Mouse (Mus musculus): ENCODE measurements around the gene Pth2. TPM values are rescaled to one million over a fixed set of nuclear protein-coding genes. Genes with fewer than 3 reads are reported as not detected.

Gene Pth2
- polyA plus RNA-seq, 1 experiment from 2014 or later = not detected

DNA sequence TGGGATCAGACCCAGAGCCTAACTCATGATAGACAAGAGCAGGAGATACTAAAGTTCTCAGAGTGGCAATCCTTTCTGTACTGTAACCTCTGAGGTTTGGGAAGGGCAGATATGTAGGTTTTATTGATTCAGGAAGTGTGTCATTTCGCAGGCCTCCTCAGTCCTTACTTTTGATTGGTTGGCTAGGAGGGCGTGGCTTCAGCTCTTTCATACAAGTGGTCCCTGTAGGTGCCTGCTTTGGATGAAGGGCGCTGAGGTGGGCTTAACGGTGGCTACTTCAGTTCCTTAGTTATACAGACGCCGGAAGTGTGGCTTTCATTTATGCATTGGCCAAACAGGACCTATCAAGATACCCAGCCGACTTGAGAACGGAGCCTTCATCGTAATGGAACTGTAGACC lies 25.2 kb upstream of the Pth2 start:
- Histone ChIP-seq H3K36me3 (ENCODE audit: control insufficient read depth, insufficient read depth, low read length) (peaks cover 8% of the 10 kb centered on the region; the same call in 1 of the 2 replicates), H3K4me2 (no peak overlapping the region), H3K4me3 (ENCODE audit: low read depth, low read length) (no peak overlapping the region), H3K27ac (ENCODE audit: low read depth, low read length) (no peak overlapping the region), H3K9ac (ENCODE audit: low read depth, low read length) (no peak overlapping the region), H3K9me3 (replicated peaks; ENCODE audit: control insufficient read depth, low read length) (no peaks in the 10 kb centered on the region), H3K4me1 (ENCODE audit: control insufficient read depth, insufficient read depth, low read length) (peaks cover 2% of the 10 kb centered on the region), H3K27me3 (ENCODE audit: control insufficient read depth, insufficient read depth, low read length) (no peaks in the 10 kb centered on the region)
- 84% methylated on average over 9 of the region's 9 CpGs for WGBS (ENCODE audit: insufficient replicate concordance)
- no peak for ATAC-seq (replicated peaks; ENCODE audit: insufficient number of reproducible peaks, low FRiP score, low TSS enrichment)

DNA sequence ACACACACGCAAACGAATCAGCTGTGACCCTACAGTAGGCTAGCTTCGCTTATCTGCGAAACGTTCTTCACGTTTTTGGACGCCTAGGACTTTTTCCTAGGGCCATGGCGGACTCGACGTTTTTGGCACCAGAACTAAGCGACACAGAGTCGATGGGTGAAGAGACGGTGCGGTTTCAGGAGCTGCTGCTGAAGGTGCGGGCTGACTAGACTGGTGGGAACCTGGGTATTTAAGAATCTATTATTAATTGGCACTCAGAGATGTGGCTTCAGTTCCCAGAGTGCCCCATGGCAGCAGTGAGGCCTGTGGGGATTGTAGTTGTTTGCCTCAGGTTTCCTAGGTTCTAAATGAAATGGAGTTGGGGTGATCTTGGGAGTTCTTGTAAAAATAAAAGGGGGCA lies 24.6 kb upstream of the Pth2 start:
- no peaks in the 10 kb centered on the region for H3K27me3 ChIP-seq (ENCODE audit: control insufficient read depth, insufficient read depth, low read length)
- H3K4me3 ChIP-seq (ENCODE audit: low read depth, low read length) = no peak overlapping the region
- H3K9ac ChIP-seq (ENCODE audit: low read depth, low read length) = no peak overlapping the region
- H3K36me3 ChIP-seq (ENCODE audit: control insufficient read depth, insufficient read depth, low read length) = peaks cover 8% of the 10 kb centered on the region; the same call in 1 of the 2 replicates
- H3K27ac ChIP-seq (ENCODE audit: low read depth, low read length) = no peak overlapping the region
- H3K4me2 ChIP-seq = no peak overlapping the region
- no peaks in the 10 kb centered on the region; the same call in 1 of the 2 replicates for H3K4me1 ChIP-seq (ENCODE audit: control insufficient read depth, insufficient read depth, low read length)
- no peaks in the 10 kb centered on the region; the same call in 1 of the 2 replicates for H3K9me3 ChIP-seq (replicated peaks; ENCODE audit: control insufficient read depth, low read length)
- 89% methylated on average over 15 of the region's 15 CpGs for WGBS (ENCODE audit: insufficient replicate concordance)
- no peak for ATAC-seq (replicated peaks; ENCODE audit: insufficient number of reproducible peaks, low FRiP score, low TSS enrichment)

DNA sequence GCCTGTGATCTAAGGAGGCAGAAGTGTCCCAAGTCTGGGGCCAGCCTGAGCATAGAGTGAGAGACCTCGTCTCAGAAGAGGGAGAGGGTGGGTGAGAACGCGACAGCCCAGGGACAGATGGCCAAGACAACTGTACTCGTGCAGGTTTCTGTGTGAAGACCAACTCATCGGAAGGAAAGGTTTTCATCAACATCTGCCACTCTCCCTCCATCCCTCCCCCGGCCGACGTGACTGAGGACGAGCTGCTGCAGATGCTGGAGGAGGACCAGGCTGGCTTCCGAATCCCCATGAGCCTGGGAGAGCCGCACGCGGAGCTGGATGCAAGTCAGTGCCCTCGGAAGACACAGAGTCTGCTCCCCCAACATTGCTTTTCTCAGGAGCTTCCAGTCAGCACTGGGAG lies 23.3 kb upstream of the Pth2 start:
- H3K4me1 ChIP-seq (ENCODE audit: control insufficient read depth, insufficient read depth, low read length) = no peaks in the 10 kb centered on the region; the same call in 1 of the 2 replicates
- no peaks in the 10 kb centered on the region; the same call in 1 of the 2 replicates for H3K9me3 ChIP-seq (replicated peaks; ENCODE audit: control insufficient read depth, low read length)
- 86% methylated on average over 14 of the region's 14 CpGs for WGBS (ENCODE audit: insufficient replicate concordance)
- H3K27ac ChIP-seq (ENCODE audit: low read depth, low read length) = no peak overlapping the region
- peaks cover under 1% of the 10 kb centered on the region for H3K27me3 ChIP-seq (ENCODE audit: control insufficient read depth, insufficient read depth, low read length)
- ATAC-seq (replicated peaks; ENCODE audit: insufficient number of reproducible peaks, low FRiP score, low TSS enrichment) = no peak
- H3K9ac ChIP-seq (ENCODE audit: low read depth, low read length) = no peak overlapping the region
- no peak overlapping the region for H3K4me2 ChIP-seq
- H3K4me3 ChIP-seq (ENCODE audit: low read depth, low read length) = no peak overlapping the region
- H3K36me3 ChIP-seq (ENCODE audit: control insufficient read depth, insufficient read depth, low read length) = peaks cover 8% of the 10 kb centered on the region; the same call in 1 of the 2 replicates

DNA sequence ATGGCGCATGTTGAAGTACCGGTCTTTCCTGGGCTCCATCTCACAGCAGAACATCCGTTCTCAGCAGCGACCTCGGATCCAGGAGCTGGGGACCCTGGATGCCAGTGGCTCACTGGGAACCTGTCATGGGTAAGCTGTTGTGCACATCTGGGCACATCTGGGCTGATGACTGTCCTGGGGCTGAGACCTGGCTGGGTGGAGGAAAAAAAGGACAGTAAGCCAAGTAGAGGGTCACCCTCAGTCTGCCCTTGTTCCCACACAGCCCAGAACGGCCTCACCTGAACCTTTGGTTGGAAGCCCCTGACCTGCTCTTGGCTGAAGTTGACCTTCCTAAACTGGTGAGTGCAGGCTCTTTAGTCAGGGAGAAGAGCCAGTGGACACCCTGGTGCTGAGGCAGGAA lies 21.8 kb upstream of the Pth2 start:
- no peak overlapping the region for H3K4me2 ChIP-seq
- H3K27me3 ChIP-seq (ENCODE audit: control insufficient read depth, insufficient read depth, low read length) = peaks cover 16% of the 10 kb centered on the region
- H3K27ac ChIP-seq (ENCODE audit: low read depth, low read length) = no peak overlapping the region
- peaks cover 8% of the 10 kb centered on the region; the same call in 1 of the 2 replicates for H3K36me3 ChIP-seq (ENCODE audit: control insufficient read depth, insufficient read depth, low read length)
- H3K4me3 ChIP-seq (ENCODE audit: low read depth, low read length) = no peak overlapping the region
- no peak for ATAC-seq (replicated peaks; ENCODE audit: insufficient number of reproducible peaks, low FRiP score, low TSS enrichment)
- 87% methylated on average over 6 of the region's 6 CpGs for WGBS (ENCODE audit: insufficient replicate concordance)
- no peaks in the 10 kb centered on the region; the same call in 1 of the 2 replicates for H3K9me3 ChIP-seq (replicated peaks; ENCODE audit: control insufficient read depth, low read length)
- H3K4me1 ChIP-seq (ENCODE audit: control insufficient read depth, insufficient read depth, low read length) = no peaks in the 10 kb centered on the region; the same call in 1 of the 2 replicates
- no peak overlapping the region for H3K9ac ChIP-seq (ENCODE audit: low read depth, low read length)

DNA sequence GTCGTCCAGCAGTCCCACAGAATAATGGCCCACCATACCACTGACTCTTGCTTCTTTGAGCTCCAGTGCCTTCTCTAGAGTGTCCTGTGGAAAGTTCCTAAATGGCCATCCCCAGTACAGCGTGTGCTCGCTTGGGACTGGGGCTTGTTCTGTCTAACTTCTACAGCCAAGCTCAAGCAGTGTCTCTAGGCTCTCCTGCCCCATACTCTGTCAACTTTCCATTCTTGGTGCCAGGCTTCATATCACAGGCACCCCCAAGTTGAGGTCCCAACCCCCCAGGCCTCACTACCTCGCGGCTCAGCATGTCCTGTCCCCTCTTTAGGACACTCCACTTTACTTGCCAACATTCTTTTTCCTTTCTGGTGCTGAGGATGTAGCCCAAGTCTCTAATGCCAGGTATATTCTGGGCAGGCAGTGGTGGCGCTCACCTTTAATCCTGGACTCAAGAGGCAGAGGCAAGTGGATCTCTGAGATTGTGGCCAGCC lies 20.4 kb upstream of the Pth2 start:
- Histone ChIP-seq H3K4me1 (ENCODE audit: control insufficient read depth, insufficient read depth, low read length) (no peaks in the 10 kb centered on the region), H3K27me3 (ENCODE audit: control insufficient read depth, insufficient read depth, low read length) (peaks cover 30% of the 10 kb centered on the region), H3K36me3 (ENCODE audit: control insufficient read depth, insufficient read depth, low read length) (peaks cover 8% of the 10 kb centered on the region; the same call in 1 of the 2 replicates), H3K9ac (ENCODE audit: low read depth, low read length) (no peak overlapping the region), H3K9me3 (replicated peaks; ENCODE audit: control insufficient read depth, low read length) (no peaks in the 10 kb centered on the region; the same call in 1 of the 2 replicates), H3K4me2 (no peak overlapping the region), H3K4me3 (ENCODE audit: low read depth, low read length) (no peak overlapping the region), H3K27ac (ENCODE audit: low read depth, low read length) (no peak overlapping the region)
- WGBS (ENCODE audit: insufficient replicate concordance) = 90% methylated on average over 6 of the region's 6 CpGs
- ATAC-seq (replicated peaks; ENCODE audit: insufficient number of reproducible peaks, low FRiP score, low TSS enrichment) = no peak

DNA sequence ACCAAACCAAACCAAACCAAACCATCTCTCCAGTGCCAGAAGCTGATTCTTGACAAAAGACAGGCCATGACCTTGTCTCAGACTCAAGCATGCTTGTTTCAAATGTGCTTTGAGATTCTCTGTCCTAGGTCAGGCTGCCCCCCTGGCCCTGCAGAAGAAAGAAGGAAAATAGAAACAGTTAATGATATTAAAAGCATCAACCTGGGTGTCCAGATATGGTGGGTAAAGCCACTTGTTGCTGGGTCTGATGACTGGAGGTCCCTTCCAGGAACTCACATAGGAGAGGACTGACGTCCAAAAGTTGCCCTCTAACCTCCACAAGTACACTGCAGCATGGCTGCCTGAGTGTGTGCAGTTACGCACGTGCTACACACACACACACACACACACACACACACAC lies 19.9 kb upstream of the Pth2 start:
- Histone ChIP-seq H3K27me3 (ENCODE audit: control insufficient read depth, insufficient read depth, low read length) (peaks cover 35% of the 10 kb centered on the region), H3K9ac (ENCODE audit: low read depth, low read length) (no peak overlapping the region), H3K4me1 (ENCODE audit: control insufficient read depth, insufficient read depth, low read length) (no peaks in the 10 kb centered on the region), H3K27ac (ENCODE audit: low read depth, low read length) (no peak overlapping the region), H3K9me3 (replicated peaks; ENCODE audit: control insufficient read depth, low read length) (no peaks in the 10 kb centered on the region; the same call in 1 of the 2 replicates), H3K4me2 (no peak overlapping the region), H3K36me3 (ENCODE audit: control insufficient read depth, insufficient read depth, low read length) (peaks cover 8% of the 10 kb centered on the region; the same call in 1 of the 2 replicates), H3K4me3 (ENCODE audit: low read depth, low read length) (no peak overlapping the region)
- ATAC-seq (replicated peaks; ENCODE audit: insufficient number of reproducible peaks, low FRiP score, low TSS enrichment) = no peak
- 90% methylated on average over 3 of the region's 3 CpGs for WGBS (ENCODE audit: insufficient replicate concordance)

DNA sequence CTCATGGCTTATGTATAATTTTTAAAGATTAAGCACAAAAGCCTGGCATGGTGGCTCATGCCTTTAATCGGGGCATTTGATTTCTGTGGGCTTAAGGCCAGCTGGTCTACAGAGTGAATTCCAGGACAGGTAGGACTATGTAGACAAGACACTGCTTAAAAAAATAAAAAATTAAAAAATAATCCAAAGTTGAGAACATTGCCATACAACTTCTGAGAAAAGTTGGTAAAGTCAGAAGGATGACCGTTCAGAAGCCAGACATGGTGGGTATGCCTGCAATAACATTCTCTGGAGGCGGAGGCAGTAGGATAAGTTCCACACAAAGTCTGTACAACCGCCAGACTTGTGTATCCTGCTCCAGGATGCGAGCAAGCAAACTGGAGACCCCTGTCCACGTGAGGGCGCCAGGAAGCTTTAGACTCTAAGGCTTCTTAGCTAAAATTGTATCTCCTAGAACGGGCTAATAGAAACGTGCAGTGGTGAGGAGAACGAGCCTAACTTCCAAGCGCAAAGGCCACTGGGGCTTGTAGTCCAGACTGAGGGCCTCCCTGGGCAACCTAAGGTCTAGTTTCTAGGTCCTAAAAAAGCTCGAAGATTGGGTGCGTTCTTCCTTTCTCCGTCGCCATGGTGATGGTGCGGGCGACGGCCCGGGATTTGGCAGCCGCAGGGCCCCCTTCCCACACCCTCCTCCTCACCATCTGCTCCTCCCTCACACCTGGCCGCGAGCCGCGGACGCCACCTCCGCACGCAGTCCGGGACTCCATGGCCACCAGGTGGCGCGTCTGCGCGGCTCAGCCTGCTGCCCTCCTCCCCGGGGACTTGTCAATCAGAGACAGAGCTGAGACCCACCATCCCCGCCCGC lies 19.0 kb upstream of the Pth2 start:
- Histone ChIP-seq H3K9me3 (replicated peaks; ENCODE audit: control insufficient read depth, low read length) (no peaks in the 10 kb centered on the region; the same call in 1 of the 2 replicates), H3K4me3 (ENCODE audit: low read depth, low read length) (peak overlapping the region; percentile 32), H3K9ac (ENCODE audit: low read depth, low read length) (peak overlapping the region; percentile 50; the same call in 1 of the 2 replicates), H3K4me1 (ENCODE audit: control insufficient read depth, insufficient read depth, low read length) (no peaks in the 10 kb centered on the region), H3K27me3 (ENCODE audit: control insufficient read depth, insufficient read depth, low read length) (peaks cover 45% of the 10 kb centered on the region), H3K27ac (ENCODE audit: low read depth, low read length) (no peak overlapping the region), H3K36me3 (ENCODE audit: control insufficient read depth, insufficient read depth, low read length) (peaks cover 8% of the 10 kb centered on the region; the same call in 1 of the 2 replicates), H3K4me2 (peak overlapping the region; percentile 66)
- peak; percentile 58 for ATAC-seq (replicated peaks; ENCODE audit: insufficient number of reproducible peaks, low FRiP score, low TSS enrichment)
- 4% methylated on average over 35 of the region's 35 CpGs for WGBS (ENCODE audit: insufficient replicate concordance)

DNA sequence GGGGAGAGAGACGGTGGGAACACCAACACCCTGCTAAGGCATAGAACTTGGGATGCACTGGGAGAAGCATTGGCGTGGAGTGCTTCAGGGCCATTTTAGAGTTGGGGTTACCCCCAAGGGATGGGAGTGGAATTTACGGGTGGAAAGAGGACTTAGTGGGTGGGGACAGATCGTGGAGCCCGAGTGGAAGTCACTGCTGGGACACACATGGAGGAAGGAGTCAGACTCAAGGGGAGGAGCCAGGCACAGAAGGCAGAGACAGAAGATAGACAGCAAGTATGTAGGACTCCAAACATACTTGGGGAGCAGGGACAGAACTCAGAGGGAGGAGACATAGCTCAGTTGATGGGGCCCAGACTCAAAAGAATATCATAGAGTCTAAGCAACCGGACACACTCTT lies 18.2 kb upstream of the Pth2 start:
- Histone ChIP-seq H3K4me3 (ENCODE audit: low read depth, low read length) (peak overlapping the region; percentile 32), H3K4me1 (ENCODE audit: control insufficient read depth, insufficient read depth, low read length) (no peaks in the 10 kb centered on the region), H3K27me3 (ENCODE audit: control insufficient read depth, insufficient read depth, low read length) (peaks cover 52% of the 10 kb centered on the region), H3K9me3 (replicated peaks; ENCODE audit: control insufficient read depth, low read length) (no peaks in the 10 kb centered on the region; the same call in 1 of the 2 replicates), H3K27ac (ENCODE audit: low read depth, low read length) (no peak overlapping the region), H3K4me2 (peak overlapping the region; percentile 66), H3K9ac (ENCODE audit: low read depth, low read length) (no peak overlapping the region), H3K36me3 (ENCODE audit: control insufficient read depth, insufficient read depth, low read length) (peaks cover 8% of the 10 kb centered on the region; the same call in 1 of the 2 replicates)
- WGBS (ENCODE audit: insufficient replicate concordance) = 26% methylated on average over 6 of the region's 6 CpGs
- ATAC-seq (replicated peaks; ENCODE audit: insufficient number of reproducible peaks, low FRiP score, low TSS enrichment) = no peak
